Mouse (Mus musculus): ENCODE measurements around the gene Chst2. TPM values are rescaled to one million over a fixed set of nuclear protein-coding genes. Genes with fewer than 3 reads are reported as not detected.

The Chst2 gene
- polyA plus RNA-seq, 1 experiment from 2014 or later, result 1.1 TPM

- 2% methylated on average over 29 of the region's 30 CpGs for WGBS
- Histone ChIP-seq H3K4me1 (replicated peaks; ENCODE audit: control insufficient read depth, insufficient read depth, low read length) (no peaks in the 10 kb centered on the region; the same call in 1 of the 2 replicates), H3K4me3 (ENCODE audit: low read depth, low read length) (peak overlapping the region; percentile 60), H3K36me3 (ENCODE audit: control insufficient read depth, insufficient read depth) (no peaks in the 10 kb centered on the region; the same call in 1 of the 2 replicates), H3K27ac (ENCODE audit: low read depth, low read length) (no peak overlapping the region), H3K27me3 (replicated peaks; ENCODE audit: control insufficient read depth, insufficient read depth, low read length) (peaks cover 39% of the 10 kb centered on the region), H3K4me2 (replicated peaks; ENCODE audit: low read depth) (peak overlapping the region; percentile 88), H3K9ac (ENCODE audit: low read depth, low read length) (0 out of 2 replicates have a peak overlapping the region, but pooled peaks have one; percentile 22), H3K9me3 (ENCODE audit: control insufficient read depth) (no peaks in the 10 kb centered on the region)
- peak; percentile 75 for TF ChIP-seq CTCF (IDR thresholded peaks at IDR 0.05; ENCODE audit: low read depth)
- ATAC-seq, result peak; percentile 20; the same call in 1 of the 2 replicates
Measured at GRCm38 (mm10) chr9:95405511-95405945, 994 bp downstream of the Chst2 start.

GRCm38 (mm10) chr9:95404811-95405465 lies 1.6 kb downstream of the Chst2 start:
- Histone ChIP-seq H3K4me3 (ENCODE audit: low read depth, low read length) (peak overlapping the region; percentile 60), H3K36me3 (ENCODE audit: control insufficient read depth, insufficient read depth) (no peaks in the 10 kb centered on the region; the same call in 1 of the 2 replicates), H3K27me3 (replicated peaks; ENCODE audit: control insufficient read depth, insufficient read depth, low read length) (peaks cover 39% of the 10 kb centered on the region), H3K27ac (ENCODE audit: low read depth, low read length) (no peak overlapping the region), H3K4me1 (replicated peaks; ENCODE audit: control insufficient read depth, insufficient read depth, low read length) (no peaks in the 10 kb centered on the region; the same call in 1 of the 2 replicates), H3K9ac (ENCODE audit: low read depth, low read length) (no peak overlapping the region), H3K9me3 (ENCODE audit: control insufficient read depth) (no peaks in the 10 kb centered on the region), H3K4me2 (replicated peaks; ENCODE audit: low read depth) (peak overlapping the region; percentile 88)
- TF ChIP-seq CTCF (IDR thresholded peaks at IDR 0.05; ENCODE audit: low read depth), result no peak
- WGBS, result 68% methylated on average over 38 of the region's 38 CpGs
- no peak for ATAC-seq

- H3K36me3 ChIP-seq (ENCODE audit: control insufficient read depth, insufficient read depth), result no peaks in the 10 kb centered on the region; the same call in 1 of the 2 replicates
- ATAC-seq, result no peak
- no peak overlapping the region for H3K4me2 ChIP-seq (replicated peaks; ENCODE audit: low read depth)
- no peak overlapping the region for H3K27ac ChIP-seq (ENCODE audit: low read depth, low read length)
- no peak for TF ChIP-seq CTCF (IDR thresholded peaks at IDR 0.05; ENCODE audit: low read depth)
- H3K9ac ChIP-seq (ENCODE audit: low read depth, low read length), result no peak overlapping the region
- H3K9me3 ChIP-seq (ENCODE audit: control insufficient read depth), result no peaks in the 10 kb centered on the region
- no peak overlapping the region for H3K4me3 ChIP-seq (ENCODE audit: low read depth, low read length)
- WGBS, result 37% methylated on average over 5 of the region's 5 CpGs
- peaks cover 22% of the 10 kb centered on the region for H3K27me3 ChIP-seq (replicated peaks; ENCODE audit: control insufficient read depth, insufficient read depth, low read length)
- H3K4me1 ChIP-seq (replicated peaks; ENCODE audit: control insufficient read depth, insufficient read depth, low read length), result no peaks in the 10 kb centered on the region; the same call in 1 of the 2 replicates
Measured at GRCm38 (mm10) chr9:95401686-95402085, 4.8 kb downstream of the Chst2 start.

GRCm38 (mm10) chr9:95392011-95392410 lies 14.5 kb downstream of the Chst2 start:
- Histone ChIP-seq H3K27ac (ENCODE audit: low read depth, low read length) (no peak overlapping the region), H3K36me3 (ENCODE audit: control insufficient read depth, insufficient read depth) (no peaks in the 10 kb centered on the region), H3K9me3 (ENCODE audit: control insufficient read depth) (no peaks in the 10 kb centered on the region), H3K27me3 (replicated peaks; ENCODE audit: control insufficient read depth, insufficient read depth, low read length) (no peaks in the 10 kb centered on the region; the same call in 1 of the 2 replicates), H3K4me3 (ENCODE audit: low read depth, low read length) (no peak overlapping the region), H3K4me2 (replicated peaks; ENCODE audit: low read depth) (no peak overlapping the region), H3K4me1 (replicated peaks; ENCODE audit: control insufficient read depth, insufficient read depth, low read length) (no peaks in the 10 kb centered on the region), H3K9ac (ENCODE audit: low read depth, low read length) (no peak overlapping the region)
- no peak for ATAC-seq
- no peak for TF ChIP-seq CTCF (IDR thresholded peaks at IDR 0.05; ENCODE audit: low read depth)
- WGBS, result 52% methylated on average over 1 of the region's 1 CpGs

DNA sequence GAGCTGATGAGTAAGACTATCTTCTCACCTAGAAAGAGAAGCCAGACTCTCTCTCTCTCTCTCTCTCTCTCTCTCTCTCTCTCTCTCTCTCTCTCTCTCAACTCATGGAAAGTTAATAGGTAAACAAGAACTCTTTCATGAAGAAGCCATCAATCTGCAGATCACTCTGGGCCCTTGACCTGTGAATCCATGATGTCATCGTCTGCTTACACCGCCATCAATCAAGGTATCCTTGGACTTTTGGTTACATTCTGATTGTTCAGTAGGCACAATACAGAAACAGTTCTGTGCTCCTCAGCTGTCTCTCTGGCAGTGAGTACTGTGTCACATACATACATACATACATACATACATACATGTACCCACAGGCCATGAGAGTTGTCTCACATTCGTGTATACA lies 16.6 kb downstream of the Chst2 start:
- no peak overlapping the region for H3K4me3 ChIP-seq (ENCODE audit: low read depth, low read length)
- no peak overlapping the region for H3K9ac ChIP-seq (ENCODE audit: low read depth, low read length)
- H3K9me3 ChIP-seq (ENCODE audit: control insufficient read depth), result no peaks in the 10 kb centered on the region
- no peaks in the 10 kb centered on the region for H3K36me3 ChIP-seq (ENCODE audit: control insufficient read depth, insufficient read depth)
- WGBS, result 85% methylated on average over 3 of the region's 3 CpGs
- no peak overlapping the region for H3K4me2 ChIP-seq (replicated peaks; ENCODE audit: low read depth)
- H3K27ac ChIP-seq (ENCODE audit: low read depth, low read length), result no peak overlapping the region
- no peak for ATAC-seq
- no peaks in the 10 kb centered on the region for H3K4me1 ChIP-seq (replicated peaks; ENCODE audit: control insufficient read depth, insufficient read depth, low read length)
- no peak for TF ChIP-seq CTCF (IDR thresholded peaks at IDR 0.05; ENCODE audit: low read depth)
- H3K27me3 ChIP-seq (replicated peaks; ENCODE audit: control insufficient read depth, insufficient read depth, low read length), result no peaks in the 10 kb centered on the region

DNA sequence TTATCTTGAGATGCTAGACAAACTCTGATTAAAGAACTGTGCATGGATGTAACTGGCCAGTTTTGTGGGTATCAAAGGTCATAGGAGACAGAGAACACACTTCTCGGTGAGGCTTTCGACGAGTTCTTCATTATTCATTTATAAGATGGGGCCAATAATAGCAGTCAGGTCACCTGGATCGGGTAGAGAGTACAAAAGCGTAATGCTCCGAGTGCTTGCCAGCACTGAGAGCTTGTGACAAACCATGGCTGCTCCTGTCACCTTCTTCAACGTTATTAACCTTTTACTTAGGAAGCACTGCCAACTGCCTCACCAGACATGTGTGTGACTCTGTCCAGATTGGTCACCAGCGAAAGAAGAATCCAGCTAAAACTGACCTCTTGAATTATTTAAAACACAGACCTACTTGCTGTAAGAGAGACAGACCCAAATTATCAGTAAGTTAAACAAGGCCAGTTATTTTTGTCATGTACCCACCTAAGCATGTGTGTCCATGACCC lies 18.6 kb downstream of the Chst2 start:
- H3K4me2 ChIP-seq (replicated peaks; ENCODE audit: low read depth), result no peak overlapping the region
- H3K27me3 ChIP-seq (replicated peaks; ENCODE audit: control insufficient read depth, insufficient read depth, low read length), result no peaks in the 10 kb centered on the region
- H3K4me3 ChIP-seq (ENCODE audit: low read depth, low read length), result no peak overlapping the region
- no peak for TF ChIP-seq CTCF (IDR thresholded peaks at IDR 0.05; ENCODE audit: low read depth)
- H3K4me1 ChIP-seq (replicated peaks; ENCODE audit: control insufficient read depth, insufficient read depth, low read length), result no peaks in the 10 kb centered on the region
- H3K9ac ChIP-seq (ENCODE audit: low read depth, low read length), result no peak overlapping the region
- ATAC-seq, result no peak
- 80% methylated on average over 8 of the region's 8 CpGs for WGBS
- H3K36me3 ChIP-seq (ENCODE audit: control insufficient read depth, insufficient read depth), result no peaks in the 10 kb centered on the region
- no peak overlapping the region for H3K27ac ChIP-seq (ENCODE audit: low read depth, low read length)
- H3K9me3 ChIP-seq (ENCODE audit: control insufficient read depth), result no peaks in the 10 kb centered on the region

Data from intestine, postnatal 0 days (tissue).